Mouse (Mus musculus) fibroblast of lung, adult 2 months (primary cell): ENCODE data around the gene Adamtsl4.

Experiments used
- DNase-seq: peaks from one replicate; pipeline ENCODE4 v3.0.0-alpha.2; 2011; ENCODE audit warnings: low read depth

The Adamtsl4 gene

DNA sequence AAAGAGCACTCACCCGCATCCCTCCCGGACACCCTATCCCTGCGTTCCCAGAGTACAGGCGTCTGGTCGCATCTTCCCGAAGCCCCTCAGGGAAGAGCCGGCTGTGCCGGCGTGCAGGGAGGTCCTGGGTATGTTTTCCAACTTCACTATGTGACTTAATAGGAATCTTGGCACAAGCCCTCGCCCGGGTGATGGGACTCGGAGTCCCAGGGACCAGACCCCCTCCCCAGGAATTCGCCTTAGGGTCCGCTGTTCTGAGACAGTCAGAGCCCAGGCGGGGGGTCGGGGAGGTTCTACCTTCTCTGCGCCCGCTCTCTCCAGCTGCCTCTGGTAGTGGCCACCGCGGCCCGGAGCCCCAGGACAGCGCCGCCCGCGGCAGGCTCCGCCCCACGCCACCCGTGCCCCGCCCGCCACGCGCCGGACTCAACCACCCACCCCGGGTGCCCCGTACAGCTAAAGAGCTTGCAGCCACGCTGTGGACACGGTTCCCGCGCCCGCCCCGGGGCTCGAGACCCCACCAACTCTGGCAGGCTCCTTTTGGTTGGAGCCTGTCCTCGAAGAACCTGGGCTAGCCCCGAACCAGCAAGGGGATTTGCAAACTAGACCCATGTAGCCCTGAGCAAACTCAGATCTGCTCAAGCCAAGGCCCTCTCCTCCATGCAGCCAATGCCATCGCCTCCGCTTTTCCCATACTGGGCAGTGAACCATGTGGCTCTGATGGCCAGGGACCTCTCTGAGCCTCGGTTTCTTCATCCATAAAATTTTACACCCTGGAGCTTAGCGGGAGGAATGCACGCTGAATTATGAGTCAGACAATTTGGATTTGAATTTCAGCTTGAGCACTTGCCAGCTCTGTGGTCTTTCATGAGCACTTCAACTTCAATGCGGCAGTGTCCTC lies at the start of gene Adamtsl4:
Gene Adamtsl4 (minus strand): TSS at position 394 of the 898 bp plus-strand sequence.
- DNase-seq: peak; percentile 99

GRCm38 (mm10) chr3:95735071-95735670 lies 47.5 kb upstream of the Adamtsl4 start:
- DNase-seq: no peak

DNA sequence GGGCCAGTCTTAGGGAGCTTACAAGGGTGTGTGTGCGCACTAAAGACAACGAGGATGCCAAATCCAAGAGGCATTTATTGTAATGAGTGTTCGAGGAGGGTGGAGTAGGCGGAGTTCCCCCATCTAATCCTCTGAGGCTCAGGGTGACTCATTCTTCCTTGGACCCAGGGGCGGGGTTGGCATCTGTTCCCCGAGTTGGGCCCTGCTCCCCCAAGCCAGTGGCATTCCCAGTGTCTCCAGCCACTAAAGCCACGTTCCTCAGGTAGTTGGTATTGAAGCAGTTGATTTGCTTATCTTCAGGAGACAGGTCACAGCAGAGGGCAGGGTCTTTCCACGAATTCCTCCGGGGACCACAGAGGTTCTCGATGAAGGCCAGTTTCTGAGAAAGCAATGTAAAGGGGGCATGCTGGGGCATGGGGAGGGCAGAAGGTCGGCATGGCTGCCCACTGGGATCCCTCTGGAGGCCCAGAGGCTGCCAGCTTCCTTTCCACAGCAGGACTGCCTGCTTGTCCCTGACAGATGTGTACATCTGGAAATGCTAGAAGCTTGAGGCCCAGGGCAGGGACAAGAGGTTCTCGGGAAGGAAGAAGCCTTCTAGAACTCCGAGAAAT lies 46.5 kb upstream of the Adamtsl4 start:
- DNase-seq: no peak

- DNase-seq: peak; percentile 64
These were observed 45.2 kb upstream of the Adamtsl4 start for GRCm38 (mm10) chr3:95732744-95733521.

- no peak for DNase-seq
These were observed 44.6 kb upstream of the Adamtsl4 start for GRCm38 (mm10) chr3:95732297-95732696.

GRCm38 (mm10) chr3:95731802-95732201 lies 44.1 kb upstream of the Adamtsl4 start:
- no peak for DNase-seq

- DNase-seq: no peak
These were observed 42.7 kb upstream of the Adamtsl4 start for GRCm38 (mm10) chr3:95730431-95730830.

DNA sequence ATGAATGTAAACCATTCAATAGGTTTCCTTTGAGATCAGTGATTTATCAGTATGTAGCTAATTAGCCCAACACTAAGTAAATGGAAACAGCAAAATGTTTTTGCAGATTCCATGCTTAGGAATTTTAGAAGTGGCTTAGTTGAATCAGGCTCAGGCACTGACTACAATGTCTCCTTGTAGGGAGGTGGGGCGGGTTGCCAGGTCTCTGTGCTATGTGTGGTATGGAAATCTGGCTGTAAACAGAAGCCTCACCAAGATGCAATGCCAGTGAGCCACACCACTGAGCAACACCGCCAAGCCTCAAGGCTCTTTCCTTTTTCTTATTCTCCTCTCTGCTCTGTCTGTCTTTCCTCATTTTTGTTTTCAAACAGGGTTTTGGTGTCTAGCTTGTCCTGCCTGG lies 41.2 kb upstream of the Adamtsl4 start:
- peak; percentile 67 for DNase-seq

DNA sequence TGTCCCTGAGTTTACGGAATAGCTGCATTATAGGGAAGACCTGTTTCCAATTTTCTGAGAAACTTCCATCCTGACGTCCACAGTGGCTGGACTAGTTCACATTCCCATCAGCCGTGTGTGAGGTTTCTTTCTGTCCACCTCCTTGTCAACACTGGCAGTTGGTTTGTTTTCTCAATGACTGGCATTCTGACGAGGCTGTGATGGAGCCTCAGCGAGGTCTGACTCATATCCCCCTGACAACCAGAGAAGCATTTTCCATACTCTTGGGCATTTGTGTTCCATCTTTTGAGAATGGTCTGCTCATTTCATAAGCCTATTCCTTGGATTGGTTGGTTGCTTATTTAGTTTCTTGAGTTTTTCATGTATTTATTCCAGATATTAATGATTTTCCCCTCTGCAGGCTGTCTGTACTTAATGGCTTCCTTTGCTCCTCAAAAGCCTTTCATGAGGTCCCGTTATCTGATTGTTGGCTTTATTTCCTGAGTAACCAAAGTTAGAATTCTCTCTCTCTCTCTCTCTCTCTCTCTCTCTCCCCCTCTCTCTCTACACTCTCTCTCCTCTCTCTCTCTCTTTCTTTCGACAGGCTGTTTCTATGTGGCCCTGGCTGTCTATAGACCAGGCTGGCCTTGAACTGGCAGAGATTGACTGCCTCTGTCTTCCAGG lies 39.1 kb upstream of the Adamtsl4 start:
- peak; percentile 95 for DNase-seq

- DNase-seq: peak; percentile 71
These were observed 38.1 kb upstream of the Adamtsl4 start for GRCm38 (mm10) chr3:95725863-95726262.

- DNase-seq: no peak
These were observed 34.7 kb upstream of the Adamtsl4 start for GRCm38 (mm10) chr3:95722386-95722785.

DNA sequence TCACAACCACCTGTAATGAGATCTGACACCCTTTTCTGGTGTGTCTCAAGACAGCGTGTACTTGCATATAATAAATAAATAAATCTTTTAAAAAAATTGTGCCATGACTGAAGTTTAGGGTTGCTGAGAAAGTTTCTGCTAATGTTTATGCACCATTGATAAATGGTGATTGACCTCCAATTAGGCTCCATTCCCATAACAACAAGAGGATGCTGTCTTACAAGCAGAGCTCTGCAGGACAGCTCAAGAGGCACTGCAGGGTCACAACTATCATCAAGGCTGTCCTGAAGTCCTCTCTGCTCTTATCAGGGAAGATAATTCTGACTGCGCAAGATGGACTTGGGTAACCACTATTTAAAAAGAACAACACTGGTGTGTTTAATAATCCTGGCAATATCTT lies 30.4 kb upstream of the Adamtsl4 start:
- no peak for DNase-seq

DNA sequence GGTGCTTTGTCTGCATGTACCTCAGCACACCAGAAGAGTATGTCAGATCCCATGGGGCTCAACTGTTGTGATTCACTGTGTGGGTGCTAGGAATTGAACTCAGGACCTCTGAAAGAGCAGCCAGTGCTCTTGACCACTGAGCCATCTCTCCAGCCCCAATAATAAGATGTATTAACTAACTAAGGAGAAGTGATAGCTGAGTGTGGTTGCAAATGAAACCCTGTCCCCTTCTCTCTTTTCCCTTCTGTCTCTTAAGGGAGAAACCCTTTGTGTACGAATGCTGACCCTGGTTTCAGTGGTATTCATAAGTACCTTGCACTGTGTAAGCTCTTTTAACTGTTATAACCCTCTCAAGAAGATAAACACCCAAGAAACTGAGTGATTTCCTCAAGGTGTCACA lies 28.4 kb upstream of the Adamtsl4 start:
- DNase-seq: no peak

GRCm38 (mm10) chr3:95709967-95710366 lies 22.2 kb upstream of the Adamtsl4 start:
- no peak for DNase-seq

DNA sequence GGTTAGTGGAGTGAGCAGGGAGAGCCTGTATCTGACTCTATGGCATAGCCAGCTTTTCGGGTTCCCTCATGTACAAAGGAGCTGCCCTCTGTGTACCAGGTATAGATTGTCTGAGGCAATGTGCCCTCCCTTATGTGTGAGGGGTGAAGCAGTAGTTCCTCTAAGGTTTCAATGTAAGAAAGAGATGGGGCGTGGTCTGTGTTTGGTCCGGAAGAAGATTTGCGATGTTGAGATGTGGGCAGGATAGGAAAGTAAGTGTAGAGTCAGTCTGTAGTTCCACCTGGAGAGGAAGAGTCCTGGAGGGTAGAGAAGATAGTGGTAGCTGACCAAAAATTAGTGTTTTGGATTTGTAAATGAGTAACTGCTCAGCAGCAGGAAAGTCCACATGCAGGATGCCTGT lies 21.3 kb upstream of the Adamtsl4 start:
- no peak for DNase-seq

DNA sequence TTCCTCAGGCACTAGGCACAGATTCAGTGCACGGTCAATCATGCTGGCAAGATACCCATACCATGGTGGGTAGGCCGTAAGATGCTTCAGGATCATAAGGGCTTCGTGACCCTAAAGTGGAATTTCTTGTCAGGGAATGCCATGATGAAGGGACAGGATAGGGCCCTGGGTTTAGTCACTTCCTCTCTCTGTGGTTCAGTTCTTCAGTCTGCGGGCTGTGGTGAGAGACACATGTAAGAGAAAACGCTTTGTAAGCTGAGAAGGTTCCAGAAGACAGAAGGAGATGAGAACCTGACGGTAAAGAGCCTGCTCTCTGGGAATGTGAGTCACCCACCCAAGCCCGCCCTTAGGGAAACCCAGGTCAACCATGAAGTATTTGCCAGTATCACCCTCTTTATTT lies 19.8 kb upstream of the Adamtsl4 start:
- DNase-seq: no peak

DNA sequence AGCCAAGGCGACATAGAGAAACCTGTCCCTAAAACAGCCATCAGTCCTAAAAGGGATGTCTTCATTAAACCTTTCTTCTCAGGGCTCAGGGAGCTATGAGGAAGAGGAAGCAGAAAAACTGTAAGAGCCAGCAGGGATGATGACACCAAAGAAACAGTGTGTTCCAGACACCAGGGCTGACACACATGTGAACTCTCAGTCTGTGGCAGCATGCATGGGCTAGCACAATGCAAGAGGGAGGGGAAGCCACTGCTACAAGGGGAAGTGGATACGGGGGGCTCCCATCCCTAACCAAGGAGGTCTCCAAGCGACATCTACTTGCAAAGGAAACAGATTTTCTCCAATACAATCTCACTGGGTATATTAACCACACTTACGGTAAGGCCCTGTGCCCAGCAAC lies 18.6 kb upstream of the Adamtsl4 start:
- no peak for DNase-seq

DNA sequence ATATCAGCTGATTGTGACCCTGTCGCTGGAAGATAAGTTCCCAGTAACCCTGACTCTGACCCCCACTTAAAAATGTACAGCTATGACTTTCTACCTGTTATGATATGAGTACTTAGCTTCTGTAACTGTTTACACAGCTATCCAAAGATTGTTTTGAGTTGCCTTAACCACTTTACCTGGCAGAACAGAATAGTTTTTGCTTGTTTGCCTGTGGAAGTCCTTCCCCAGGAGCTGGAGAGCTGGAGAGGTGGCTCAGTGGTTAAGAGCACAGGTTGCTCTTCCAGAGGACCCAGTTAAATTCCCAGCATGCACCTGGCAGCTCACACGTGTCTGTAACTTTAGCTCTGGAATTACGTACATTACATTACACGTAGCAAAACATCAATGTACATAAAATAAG lies 16.9 kb upstream of the Adamtsl4 start:
- no peak for DNase-seq

GRCm38 (mm10) chr3:95703276-95703675 lies 15.6 kb upstream of the Adamtsl4 start:
- no peak for DNase-seq

DNA sequence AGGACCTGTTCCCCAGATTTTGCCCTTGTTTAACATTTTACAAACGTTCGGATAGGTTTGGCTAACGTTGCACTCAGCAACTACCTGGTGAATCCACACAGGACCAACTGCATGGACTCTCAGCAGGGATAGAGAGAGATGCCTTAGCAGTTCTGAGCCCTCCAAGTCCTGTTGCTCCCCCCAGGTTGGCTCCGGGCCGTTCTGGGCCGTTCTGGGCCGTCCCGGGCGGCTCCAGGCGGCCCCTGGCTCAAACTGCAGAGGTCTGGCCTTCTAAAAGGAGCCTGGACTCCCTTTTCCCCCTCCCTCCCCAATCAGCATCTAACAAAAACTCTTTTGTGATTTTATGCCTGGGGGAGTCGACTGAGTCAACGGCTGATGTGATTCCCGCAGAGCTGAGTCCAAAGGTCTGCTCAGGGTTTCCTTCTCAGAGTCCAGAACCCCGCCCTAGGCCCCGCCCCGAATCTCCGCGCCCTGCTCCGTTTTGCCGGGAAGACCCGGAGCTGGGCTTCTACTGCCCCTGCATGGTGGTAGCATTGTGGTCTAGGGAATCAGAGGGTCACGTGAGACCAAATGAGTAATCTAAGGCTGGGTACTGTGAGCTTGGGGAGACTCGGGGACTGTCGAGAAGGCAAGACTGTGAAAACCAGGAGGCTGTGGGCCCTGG lies 14.3 kb upstream of the Adamtsl4 start:
- DNase-seq: peak; percentile 96

GRCm38 (mm10) chr3:95701085-95701484 lies 13.4 kb upstream of the Adamtsl4 start:
- no peak for DNase-seq
